Mouse (Mus musculus): ENCODE data around the gene Spire2. TPM values are rescaled to one million over a fixed set of nuclear protein-coding genes. Genes with fewer than 3 reads are reported as not detected.

The Spire2 gene
- polyA plus RNA-seq, 1 experiment from 2014 or later, result 0.89 TPM

GRCm38 (mm10) chr8:123342911-123343310, 10.4 kb downstream of the Spire2 start:
- 77% methylated on average over 7 of the region's 7 CpGs for WGBS
- H3K9me3 ChIP-seq (ENCODE audit: control insufficient read depth, low read length), result 0 out of 2 replicates have a peak, but pooled peaks cover 2% of the 10 kb centered on the region
- no peak overlapping the region for H3K4me2 ChIP-seq (ENCODE audit: low read depth, low read length)
- no peaks in the 10 kb centered on the region for H3K27me3 ChIP-seq (replicated peaks; ENCODE audit: control insufficient read depth, insufficient read depth, low read length)
- no peaks in the 10 kb centered on the region for H3K36me3 ChIP-seq (ENCODE audit: control insufficient read depth, insufficient read depth, low read length)
- no peak overlapping the region for H3K9ac ChIP-seq (ENCODE audit: low read depth, low read length)
- no peak overlapping the region for H3K4me3 ChIP-seq (ENCODE audit: low read length)
- no peak overlapping the region for H3K27ac ChIP-seq (ENCODE audit: low read length)
- ATAC-seq, result no peak
- H3K4me1 ChIP-seq (ENCODE audit: control insufficient read depth, insufficient read depth, low read length), result no peaks in the 10 kb centered on the region

- Histone ChIP-seq H3K4me2 (ENCODE audit: low read depth, low read length) (no peak overlapping the region), H3K9me3 (ENCODE audit: control insufficient read depth, low read length) (0 out of 2 replicates have a peak, but pooled peaks cover 2% of the 10 kb centered on the region), H3K27me3 (replicated peaks; ENCODE audit: control insufficient read depth, insufficient read depth, low read length) (no peaks in the 10 kb centered on the region), H3K36me3 (ENCODE audit: control insufficient read depth, insufficient read depth, low read length) (no peaks in the 10 kb centered on the region), H3K4me1 (ENCODE audit: control insufficient read depth, insufficient read depth, low read length) (no peaks in the 10 kb centered on the region), H3K27ac (ENCODE audit: low read length) (no peak overlapping the region), H3K9ac (ENCODE audit: low read depth, low read length) (no peak overlapping the region), H3K4me3 (ENCODE audit: low read length) (no peak overlapping the region)
- no peak for ATAC-seq
- 84% methylated on average over 12 of the region's 12 CpGs for WGBS
These were observed 10.9 kb downstream of the Spire2 start for GRCm38 (mm10) chr8:123343422-123343821.

- no peak for ATAC-seq
- H3K9ac ChIP-seq (ENCODE audit: low read depth, low read length), result no peak overlapping the region
- H3K27me3 ChIP-seq (replicated peaks; ENCODE audit: control insufficient read depth, insufficient read depth, low read length), result no peaks in the 10 kb centered on the region
- no peak overlapping the region for H3K4me3 ChIP-seq (ENCODE audit: low read length)
- H3K4me2 ChIP-seq (ENCODE audit: low read depth, low read length), result no peak overlapping the region
- H3K27ac ChIP-seq (ENCODE audit: low read length), result no peak overlapping the region
- WGBS, result 73% methylated on average over 8 of the region's 8 CpGs
- 0 out of 2 replicates have a peak, but pooled peaks cover under 1% of the 10 kb centered on the region for H3K9me3 ChIP-seq (ENCODE audit: control insufficient read depth, low read length)
- H3K36me3 ChIP-seq (ENCODE audit: control insufficient read depth, insufficient read depth, low read length), result no peaks in the 10 kb centered on the region
- no peaks in the 10 kb centered on the region for H3K4me1 ChIP-seq (ENCODE audit: control insufficient read depth, insufficient read depth, low read length)
These were observed 12.6 kb downstream of the Spire2 start for GRCm38 (mm10) chr8:123345135-123345534.

GRCm38 (mm10) chr8:123345856-123346255, 13.3 kb downstream of the Spire2 start:
- Histone ChIP-seq H3K4me2 (ENCODE audit: low read depth, low read length) (no peak overlapping the region), H3K9me3 (ENCODE audit: control insufficient read depth, low read length) (no peaks in the 10 kb centered on the region), H3K4me1 (ENCODE audit: control insufficient read depth, insufficient read depth, low read length) (no peaks in the 10 kb centered on the region), H3K27ac (ENCODE audit: low read length) (no peak overlapping the region), H3K27me3 (replicated peaks; ENCODE audit: control insufficient read depth, insufficient read depth, low read length) (no peaks in the 10 kb centered on the region), H3K9ac (ENCODE audit: low read depth, low read length) (no peak overlapping the region), H3K4me3 (ENCODE audit: low read length) (no peak overlapping the region), H3K36me3 (ENCODE audit: control insufficient read depth, insufficient read depth, low read length) (no peaks in the 10 kb centered on the region)
- 67% methylated on average over 6 of the region's 6 CpGs for WGBS
- ATAC-seq, result no peak

- H3K4me3 ChIP-seq (ENCODE audit: low read length), result no peak overlapping the region
- no peak overlapping the region for H3K27ac ChIP-seq (ENCODE audit: low read length)
- H3K9me3 ChIP-seq (ENCODE audit: control insufficient read depth, low read length), result no peaks in the 10 kb centered on the region
- H3K9ac ChIP-seq (ENCODE audit: low read depth, low read length), result no peak overlapping the region
- 0 out of 2 replicates have a peak, but pooled peaks cover 2% of the 10 kb centered on the region for H3K4me1 ChIP-seq (ENCODE audit: control insufficient read depth, insufficient read depth, low read length)
- H3K36me3 ChIP-seq (ENCODE audit: control insufficient read depth, insufficient read depth, low read length), result no peaks in the 10 kb centered on the region
- WGBS, result 66% methylated on average over 2 of the region's 2 CpGs
- ATAC-seq, result no peak
- H3K27me3 ChIP-seq (replicated peaks; ENCODE audit: control insufficient read depth, insufficient read depth, low read length), result no peaks in the 10 kb centered on the region
- H3K4me2 ChIP-seq (ENCODE audit: low read depth, low read length), result no peak overlapping the region
These were observed 14.8 kb downstream of the Spire2 start for GRCm38 (mm10) chr8:123347293-123347692.

GRCm38 (mm10) chr8:123348237-123348843, 15.8 kb downstream of the Spire2 start:
- 44% methylated on average over 9 of the region's 9 CpGs for WGBS
- Histone ChIP-seq H3K27ac (ENCODE audit: low read length) (no peak overlapping the region), H3K9me3 (ENCODE audit: control insufficient read depth, low read length) (no peaks in the 10 kb centered on the region), H3K4me3 (ENCODE audit: low read length) (no peak overlapping the region), H3K4me2 (ENCODE audit: low read depth, low read length) (no peak overlapping the region), H3K36me3 (ENCODE audit: control insufficient read depth, insufficient read depth, low read length) (no peaks in the 10 kb centered on the region), H3K4me1 (ENCODE audit: control insufficient read depth, insufficient read depth, low read length) (0 out of 2 replicates have a peak, but pooled peaks cover 3% of the 10 kb centered on the region), H3K9ac (ENCODE audit: low read depth, low read length) (no peak overlapping the region), H3K27me3 (replicated peaks; ENCODE audit: control insufficient read depth, insufficient read depth, low read length) (no peaks in the 10 kb centered on the region)
- ATAC-seq, result 0 out of 2 replicates have a peak, but pooled peaks have one; percentile 48

- Histone ChIP-seq H3K4me3 (ENCODE audit: low read length) (no peak overlapping the region), H3K9me3 (ENCODE audit: control insufficient read depth, low read length) (no peaks in the 10 kb centered on the region), H3K27me3 (replicated peaks; ENCODE audit: control insufficient read depth, insufficient read depth, low read length) (no peaks in the 10 kb centered on the region), H3K36me3 (ENCODE audit: control insufficient read depth, insufficient read depth, low read length) (no peaks in the 10 kb centered on the region), H3K27ac (ENCODE audit: low read length) (no peak overlapping the region), H3K4me1 (ENCODE audit: control insufficient read depth, insufficient read depth, low read length) (0 out of 2 replicates have a peak, but pooled peaks cover 3% of the 10 kb centered on the region), H3K9ac (ENCODE audit: low read depth, low read length) (no peak overlapping the region), H3K4me2 (ENCODE audit: low read depth, low read length) (no peak overlapping the region)
- no peak for ATAC-seq
- 86% methylated on average over 4 of the region's 4 CpGs for WGBS
These were observed 16.6 kb downstream of the Spire2 start for GRCm38 (mm10) chr8:123349073-123349472.

GRCm38 (mm10) chr8:123352118-123352517, 19.6 kb downstream of the Spire2 start:
- H3K27me3 ChIP-seq (replicated peaks; ENCODE audit: control insufficient read depth, insufficient read depth, low read length), result no peaks in the 10 kb centered on the region
- no peaks in the 10 kb centered on the region for H3K36me3 ChIP-seq (ENCODE audit: control insufficient read depth, insufficient read depth, low read length)
- no peak for ATAC-seq
- no peak overlapping the region for H3K27ac ChIP-seq (ENCODE audit: low read length)
- no peak overlapping the region for H3K4me3 ChIP-seq (ENCODE audit: low read length)
- no peak overlapping the region for H3K9ac ChIP-seq (ENCODE audit: low read depth, low read length)
- H3K4me1 ChIP-seq (ENCODE audit: control insufficient read depth, insufficient read depth, low read length), result 0 out of 2 replicates have a peak, but pooled peaks cover 3% of the 10 kb centered on the region
- WGBS, result 83% methylated on average over 12 of the region's 12 CpGs
- no peaks in the 10 kb centered on the region for H3K9me3 ChIP-seq (ENCODE audit: control insufficient read depth, low read length)
- H3K4me2 ChIP-seq (ENCODE audit: low read depth, low read length), result no peak overlapping the region

- Histone ChIP-seq H3K9ac (ENCODE audit: low read depth, low read length) (no peak overlapping the region), H3K36me3 (ENCODE audit: control insufficient read depth, insufficient read depth, low read length) (no peaks in the 10 kb centered on the region), H3K4me1 (ENCODE audit: control insufficient read depth, insufficient read depth, low read length) (0 out of 2 replicates have a peak, but pooled peaks cover 3% of the 10 kb centered on the region), H3K9me3 (ENCODE audit: control insufficient read depth, low read length) (no peaks in the 10 kb centered on the region), H3K4me3 (ENCODE audit: low read length) (no peak overlapping the region), H3K4me2 (ENCODE audit: low read depth, low read length) (no peak overlapping the region), H3K27me3 (replicated peaks; ENCODE audit: control insufficient read depth, insufficient read depth, low read length) (no peaks in the 10 kb centered on the region), H3K27ac (ENCODE audit: low read length) (no peak overlapping the region)
- 51% methylated on average over 13 of the region's 13 CpGs for WGBS
- peak; percentile 53 for ATAC-seq
These were observed 20.3 kb downstream of the Spire2 start for GRCm38 (mm10) chr8:123352786-123353185.

- Histone ChIP-seq H3K36me3 (ENCODE audit: control insufficient read depth, insufficient read depth, low read length) (no peaks in the 10 kb centered on the region), H3K4me2 (ENCODE audit: low read depth, low read length) (no peak overlapping the region), H3K4me3 (ENCODE audit: low read length) (no peak overlapping the region), H3K9ac (ENCODE audit: low read depth, low read length) (no peak overlapping the region), H3K9me3 (ENCODE audit: control insufficient read depth, low read length) (no peaks in the 10 kb centered on the region), H3K4me1 (ENCODE audit: control insufficient read depth, insufficient read depth, low read length) (0 out of 2 replicates have a peak, but pooled peaks cover 3% of the 10 kb centered on the region), H3K27ac (ENCODE audit: low read length) (no peak overlapping the region), H3K27me3 (replicated peaks; ENCODE audit: control insufficient read depth, insufficient read depth, low read length) (no peaks in the 10 kb centered on the region)
- no peak for ATAC-seq
- WGBS, result 48% methylated on average over 11 of the region's 11 CpGs
These were observed 20.7 kb downstream of the Spire2 start for GRCm38 (mm10) chr8:123353216-123353615.

Measured in intestine, embryonic 16.5 days (tissue).